Mouse (Mus musculus) adrenal gland (tissue): ENCODE results near the gene Dock4.

ENCODE experiments used
- intact Hi-C: fragments of 180-260 bp; cut with DNase I; formaldehyde crosslinking; loops from one replicate; pipeline ENCODE4 v1.15.1; 2025

Dock4 gene

GRCm38 (mm10) chr12:40814659-40815363 is 369.1 kb downstream of the Dock4 start:
- intact Hi-C loops: loop anchor here (5.0 kb wide), 1 partner anchor 558 kb away; no protein-coding TSS in a partner anchor

- intact Hi-C loops: loop anchor here (5.0 kb wide), 1 partner anchor 561 kb away; no protein-coding TSS in a partner anchor
These were observed 372.4 kb downstream of the Dock4 start for GRCm38 (mm10) chr12:40818046-40818708.

DNA sequence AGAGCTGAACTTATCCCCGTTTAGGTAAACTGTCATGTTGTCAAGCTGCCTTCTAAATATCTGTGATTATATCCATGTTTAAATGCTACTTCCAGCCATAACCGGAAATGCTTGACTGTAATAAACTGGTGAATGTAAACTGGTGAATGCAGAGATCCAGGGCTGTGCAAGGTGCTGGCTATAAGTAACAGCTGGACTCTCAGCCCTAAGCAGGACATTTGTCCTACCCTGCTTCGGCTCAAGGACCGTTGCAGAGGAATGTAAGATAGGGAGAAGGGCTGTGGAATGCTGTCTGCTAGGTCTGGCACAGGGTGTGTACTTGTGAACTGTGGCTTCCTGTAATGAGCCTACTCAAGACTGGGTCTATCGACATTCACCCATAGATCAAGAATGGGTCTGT is 377.9 kb downstream of the Dock4 start:
- intact Hi-C loops: loop anchor here (10.0 kb wide), 1 partner anchor 649 kb away; no protein-coding TSS in a partner anchor

DNA sequence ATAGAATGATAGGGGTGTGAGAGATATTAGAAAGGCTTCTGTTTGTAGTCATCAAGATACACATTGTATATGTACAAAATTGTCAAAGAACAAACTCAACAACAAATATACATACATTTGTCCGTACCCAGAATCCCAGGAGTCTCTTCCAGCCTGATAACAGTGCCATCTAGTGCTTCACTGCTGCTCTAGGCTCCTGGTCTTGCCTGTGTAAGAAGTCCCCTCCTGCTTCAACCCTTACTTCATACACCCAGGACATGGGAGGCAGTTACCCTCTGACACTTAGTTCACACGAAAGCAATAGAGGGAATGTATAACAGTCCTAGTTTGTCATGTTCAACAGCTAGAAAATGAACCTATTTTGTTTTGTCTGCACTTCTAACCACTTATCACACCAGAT is 378.5 kb downstream of the Dock4 start:
- intact Hi-C loops: loop anchor here (10.0 kb wide), 1 partner anchor 649 kb away; no protein-coding TSS in a partner anchor

- intact Hi-C loops: loop anchor here (10.0 kb wide), 1 partner anchor 651 kb away; no protein-coding TSS in a partner anchor
These were observed 380.2 kb downstream of the Dock4 start for GRCm38 (mm10) chr12:40825935-40826460.

GRCm38 (mm10) chr12:40826491-40826890 is 380.7 kb downstream of the Dock4 start:
- intact Hi-C loops: loop anchor here (10.0 kb wide), 1 partner anchor 652 kb away; no protein-coding TSS in a partner anchor

GRCm38 (mm10) chr12:40828025-40828424 is 382.3 kb downstream of the Dock4 start:
- intact Hi-C loops: loop anchor here (10.0 kb wide), 1 partner anchor 653 kb away; no protein-coding TSS in a partner anchor

GRCm38 (mm10) chr12:40829269-40829668 is 383.5 kb downstream of the Dock4 start:
- intact Hi-C loops: loop anchor here (10.0 kb wide), 1 partner anchor 654 kb away; no protein-coding TSS in a partner anchor

DNA sequence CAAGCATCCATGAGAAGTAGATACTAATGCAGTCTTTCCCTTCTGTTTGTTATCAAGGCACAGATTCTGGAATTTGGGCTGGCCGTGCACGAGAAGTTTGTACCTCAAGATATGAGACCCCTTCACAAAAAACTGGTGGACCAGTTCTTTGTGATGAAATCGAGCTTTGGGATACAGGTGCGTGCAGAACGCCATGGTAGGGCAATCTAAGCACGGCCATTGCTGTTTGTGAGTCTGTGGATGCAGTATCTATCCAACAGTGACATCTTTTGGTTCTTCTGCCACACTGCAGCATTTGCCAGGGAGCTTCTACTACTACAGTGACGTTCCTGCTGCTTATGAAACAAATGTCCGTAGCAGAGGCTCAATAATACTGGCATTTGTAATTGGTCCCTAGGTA is 386.4 kb downstream of the Dock4 start:
- intact Hi-C loops: no loop called here

DNA sequence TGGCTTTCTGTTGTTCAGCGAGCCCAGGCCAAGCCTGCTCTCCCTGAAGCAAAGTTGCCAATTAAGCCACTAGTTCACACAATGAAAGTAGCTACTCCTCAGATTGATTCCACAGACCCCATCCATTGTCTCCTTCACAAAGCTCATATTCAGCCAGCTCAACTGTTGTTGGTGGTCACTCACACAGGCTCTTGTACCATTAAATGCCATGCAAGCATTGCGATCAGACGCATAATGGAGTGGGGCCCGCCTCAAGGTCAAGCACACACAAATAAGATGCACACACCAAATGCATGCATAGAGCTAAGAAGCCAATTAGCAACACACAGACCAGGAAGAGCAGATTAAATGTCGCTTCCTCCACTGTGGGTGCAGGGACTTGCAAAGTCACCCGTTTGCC is 391.2 kb downstream of the Dock4 start:
- intact Hi-C loops: loop anchor here (5.0 kb wide), 2 partner anchors 260 to 650 kb away; partner anchors contain the start of gene Lrrn3

- intact Hi-C loops: loop anchor here (5.0 kb wide), 2 partner anchors 260 to 650 kb away; partner anchors contain the start of gene Lrrn3
These were observed 392.0 kb downstream of the Dock4 start for GRCm38 (mm10) chr12:40837597-40838337.

GRCm38 (mm10) chr12:40838338-40838695 is 392.6 kb downstream of the Dock4 start:
- intact Hi-C loops: loop anchor here (5.0 kb wide), 2 partner anchors 259 to 649 kb away; partner anchors contain the start of gene Lrrn3

- intact Hi-C loops: loop anchor here (5.0 kb wide), 2 partner anchors 258 to 648 kb away; partner anchors contain the start of gene Lrrn3
These were observed 393.2 kb downstream of the Dock4 start for GRCm38 (mm10) chr12:40838940-40839339.

DNA sequence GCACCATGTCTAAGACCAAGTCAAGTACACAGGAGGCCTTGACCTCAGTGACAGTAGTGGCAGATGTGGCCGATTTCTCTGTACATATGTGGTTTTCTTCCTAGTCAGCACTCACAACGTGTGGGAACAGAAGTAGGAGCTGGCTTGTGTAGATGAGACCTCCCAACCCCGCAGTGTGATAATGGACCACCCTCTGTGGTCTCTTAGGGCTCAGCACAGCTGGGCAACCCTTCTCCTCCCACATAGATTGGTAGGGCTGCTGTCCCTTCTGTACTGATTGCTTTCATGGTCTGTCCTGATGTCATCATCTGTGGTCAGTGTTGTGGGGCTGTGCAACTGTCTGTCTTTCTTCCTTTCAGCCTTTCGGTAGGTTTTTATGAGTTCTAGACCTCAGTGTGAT is 394.1 kb downstream of the Dock4 start:
- intact Hi-C loops: loop anchor here (5.0 to 10.0 kb wide), 3 partner anchors 257 to 835 kb away; partner anchors contain the start of gene Lrrn3

DNA sequence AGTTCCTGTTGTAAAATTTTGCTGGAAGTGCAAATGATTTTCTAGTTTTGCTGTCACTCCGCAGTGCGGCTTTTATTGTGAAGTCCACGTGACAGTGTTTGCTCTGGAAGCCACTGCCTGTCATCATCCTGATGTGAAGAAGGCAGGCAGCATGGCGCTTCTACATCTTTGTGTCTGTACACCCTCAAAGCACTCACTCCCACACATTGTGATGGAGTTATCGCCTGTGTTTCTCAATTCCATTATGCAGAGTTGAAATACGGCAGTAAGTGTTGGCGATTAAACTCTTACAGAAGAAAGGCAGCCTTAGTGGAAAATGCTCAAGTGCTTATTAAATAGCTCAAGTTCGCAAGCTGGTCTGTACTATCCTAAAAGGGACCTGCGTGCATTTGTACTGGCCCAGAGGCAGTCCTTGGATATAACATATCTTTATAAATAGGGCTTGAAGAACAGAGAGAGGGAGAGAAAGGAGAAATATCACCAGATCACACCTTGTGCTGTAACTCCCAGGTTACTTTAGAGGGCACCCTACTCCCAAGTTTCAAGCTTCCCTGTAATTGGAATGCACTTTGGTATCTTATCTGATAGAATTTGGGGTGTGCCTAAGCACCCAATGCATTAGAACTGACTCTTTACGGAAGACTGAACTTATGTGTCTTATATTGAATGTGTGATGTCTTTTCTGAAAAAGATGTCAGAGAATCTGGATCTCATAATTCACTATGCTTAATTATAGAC is 396.7 kb downstream of the Dock4 start:
- intact Hi-C loops: loop anchor here (10.0 kb wide), 1 partner anchor 832 kb away; no protein-coding TSS in a partner anchor

DNA sequence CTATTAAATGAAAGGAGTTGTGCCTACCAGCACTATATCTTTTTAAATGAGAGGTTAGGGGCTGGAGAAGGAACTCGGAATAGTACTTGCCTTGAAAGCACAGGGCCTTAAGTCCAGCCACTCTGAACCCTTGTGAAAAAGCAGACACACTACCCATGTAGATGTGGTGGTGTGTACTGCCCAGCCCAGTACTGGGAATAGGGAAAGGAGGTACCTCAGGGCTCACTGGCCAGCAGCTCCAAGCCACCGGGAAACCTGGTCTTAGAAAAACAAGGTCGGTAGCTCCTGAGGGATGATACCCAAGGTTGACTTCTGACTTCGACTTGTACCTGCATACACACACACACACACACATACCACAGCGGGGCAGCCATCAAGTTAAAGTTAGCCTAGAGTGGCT is 397.2 kb downstream of the Dock4 start:
- intact Hi-C loops: loop anchor here (10.0 kb wide), 1 partner anchor 832 kb away; no protein-coding TSS in a partner anchor

DNA sequence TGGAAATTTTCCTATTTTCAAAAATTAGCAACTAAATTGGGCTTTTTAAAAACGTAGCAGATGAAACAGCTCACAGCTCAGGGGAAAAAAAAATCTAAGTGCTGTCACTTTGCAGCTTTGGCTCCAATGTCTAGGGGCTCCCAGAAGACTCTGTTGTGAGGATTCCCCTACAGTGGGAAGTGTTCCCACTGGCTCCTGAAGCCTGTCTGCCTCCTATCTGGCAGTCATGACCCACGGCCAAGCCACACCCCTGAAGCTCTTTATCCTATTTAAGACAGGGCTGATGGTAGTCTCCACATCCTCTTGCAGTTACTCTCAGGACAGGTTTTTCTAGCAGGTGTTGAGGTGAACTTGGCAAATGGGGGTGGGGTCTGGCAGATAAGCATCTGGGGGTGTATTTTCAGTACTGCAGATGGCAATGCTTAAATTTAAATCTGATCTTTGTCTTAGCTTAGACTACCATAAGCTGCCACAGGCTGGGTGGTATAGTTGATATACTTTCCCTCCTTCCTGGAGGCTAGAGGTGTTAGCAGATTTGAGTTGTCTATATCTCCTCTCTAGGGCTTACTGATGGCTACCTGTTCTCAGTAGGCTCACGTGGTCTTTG is 397.8 kb downstream of the Dock4 start:
- intact Hi-C loops: loop anchor here (10.0 kb wide), 1 partner anchor 831 kb away; no protein-coding TSS in a partner anchor

GRCm38 (mm10) chr12:40844324-40844723 is 398.6 kb downstream of the Dock4 start:
- intact Hi-C loops: loop anchor here (10.0 kb wide), 1 partner anchor 830 kb away; no protein-coding TSS in a partner anchor

- intact Hi-C loops: no loop called here
These were observed 409.1 kb downstream of the Dock4 start for GRCm38 (mm10) chr12:40854705-40855367.
